Mouse (Mus musculus) stomach, postnatal 0 days (tissue): ENCODE measurements around the gene Cdc20.

Experiments
- CTCF ChIP-seq: IDR thresholded peaks from 2 replicates; pipeline ENCODE4 v1.5.1; 2016; ENCODE audit warnings: antibody characterized with exemption, low read depth, mild to moderate bottlenecking, moderate library complexity
- EP300 ChIP-seq: optimal IDR thresholded peaks from 2 replicates; pipeline ENCODE3; 2016; ENCODE audit warnings: antibody characterized with exemption

DNA sequence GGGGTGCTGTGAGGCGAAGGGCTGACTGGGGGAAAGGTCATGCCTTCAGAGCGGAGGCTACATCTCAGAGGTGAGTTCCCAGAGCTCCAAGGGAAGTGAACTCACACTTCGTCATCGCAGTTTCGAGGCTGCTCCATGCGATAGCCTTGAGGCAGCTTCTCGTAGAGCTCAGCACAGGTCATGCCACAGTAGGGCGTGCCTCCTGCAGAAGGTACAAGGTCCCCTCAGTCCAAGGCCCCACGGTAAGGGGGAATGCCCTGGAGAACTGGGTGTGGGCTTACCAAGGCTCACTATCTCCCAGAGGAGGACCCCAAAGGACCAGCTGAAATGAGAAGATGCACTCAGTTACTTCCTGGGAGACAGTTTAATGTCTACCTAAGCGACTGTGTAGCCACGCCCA, 35.5 kb upstream of the Cdc20 start:
- TF ChIP-seq CTCF (no peak), EP300 (no peak)
